Mouse (Mus musculus) heart, postnatal 10 days (tissue): ENCODE data around the gene Plcxd2. TPM values are rescaled to one million over a fixed set of nuclear protein-coding genes. Genes with fewer than 3 reads are reported as not detected.
A peak's percentile ranks its signal among the peaks of the same experiment; 100 is the strongest.

ENCODE experiments used
- DNase-seq, 2 experiments: peaks; one replicate each; pipeline ENCODE4 v3.0.0; 2021
- intact Hi-C: fragments of 180-260 bp; cut with DNase I; formaldehyde crosslinking; loops from one replicate; pipeline ENCODE4 v1.15.1; 2025
- total RNA-seq, 2 experiments: library from RNA; stranded (reverse); gene quantifications; 2 replicates each; pipeline ENCODE4 v1.2.3; 2021

Gene Plcxd2
- total RNA-seq, 2 experiments from 2014 or later, result 0.19 to 0.27 TPM

GRCm38 (mm10) chr16:45990901-45991676, 18.9 kb downstream of the Plcxd2 start:
- no peak for DNase-seq
- intact Hi-C loops, result loop anchor here (2.0 kb wide), 2 partner anchors 32 to 104 kb away; no protein-coding TSS in a partner anchor

GRCm38 (mm10) chr16:45986236-45986635, 23.8 kb downstream of the Plcxd2 start:
- intact Hi-C loops, result no loop called here

DNA sequence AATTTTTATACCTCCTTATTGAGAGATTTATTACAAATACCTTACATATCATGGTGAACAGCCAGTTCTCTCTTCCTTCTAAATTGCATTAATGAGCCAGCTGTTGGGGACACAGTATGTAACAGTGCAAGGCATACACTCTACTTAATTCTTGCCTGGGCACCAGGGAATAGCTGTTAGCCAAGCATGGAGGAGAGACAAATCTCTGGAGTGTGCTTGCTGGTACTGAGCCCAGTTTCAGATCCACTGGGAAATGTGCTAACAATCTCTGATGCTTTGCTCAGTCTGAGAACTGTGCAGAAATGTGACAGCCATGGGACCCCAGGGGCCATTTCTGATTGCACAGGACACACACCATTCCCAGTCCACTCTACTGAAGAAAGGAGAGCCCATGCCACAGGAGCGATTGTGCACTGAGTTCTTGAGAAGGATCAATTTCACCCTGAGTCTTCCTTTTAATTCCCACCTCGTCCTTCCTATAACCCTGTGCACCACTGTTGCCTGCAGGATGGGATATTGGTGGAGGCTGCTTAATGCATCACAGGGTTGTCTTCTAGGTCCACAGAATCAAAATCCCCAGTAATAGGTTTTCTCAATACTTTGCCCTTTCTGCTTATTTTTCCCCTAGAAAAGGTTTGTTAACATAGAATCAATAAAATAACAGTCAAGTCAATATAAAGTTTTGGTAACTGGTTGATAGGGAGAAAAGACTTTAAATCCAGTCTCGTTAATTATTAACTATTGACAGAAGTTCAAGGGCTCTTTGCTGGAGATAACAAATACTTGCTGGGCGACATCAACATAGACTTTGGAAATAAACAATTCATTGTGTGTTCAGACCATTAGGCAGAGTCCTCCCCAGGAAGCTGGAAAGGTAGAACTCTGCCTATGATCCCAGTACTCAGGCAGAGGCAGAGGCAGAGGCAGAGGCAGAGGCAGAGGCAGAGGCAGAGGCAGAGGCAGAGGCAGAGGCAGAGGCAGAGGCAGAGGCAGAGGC, 25.1 kb downstream of the Plcxd2 start:
- intact Hi-C loops, result no loop called here

More at GRCm38 (mm10) chr16:45986236-45986635, 23.8 kb downstream of the Plcxd2 start:
- DNase-seq, result no peak

GRCm38 (mm10) chr16:45976251-45976650, 33.8 kb downstream of the Plcxd2 start:
- intact Hi-C loops, result no loop called here
- no peak for DNase-seq

More for the DNA sequence above, 25.1 kb downstream of the Plcxd2 start:
- peak; percentile 23 to 30 for DNase-seq

GRCm38 (mm10) chr16:45973959-45974686, 35.9 kb downstream of the Plcxd2 start:
- DNase-seq, result no peak
- intact Hi-C loops, result loop anchor here (5.0 kb wide), 1 partner anchor 48 kb away; no protein-coding TSS in a partner anchor

DNA sequence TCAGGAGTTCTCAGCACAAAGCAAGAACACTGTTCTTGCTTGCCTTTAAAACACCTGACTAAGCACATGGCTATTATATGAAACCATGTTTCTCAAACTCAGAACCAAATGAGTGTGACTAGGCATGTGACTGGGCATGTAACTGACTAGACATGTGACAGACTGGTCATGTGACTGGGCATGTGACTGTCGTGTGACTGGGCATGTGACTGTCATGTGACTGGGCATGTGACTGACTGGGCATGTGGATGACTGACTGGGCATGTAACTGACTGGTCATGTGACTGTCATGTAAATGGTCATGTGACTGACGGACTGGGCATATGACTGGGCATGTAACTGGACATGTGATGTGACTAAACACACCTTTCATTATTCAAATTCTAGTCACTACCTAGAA, 39.8 kb downstream of the Plcxd2 start:
- intact Hi-C loops, result loop anchor here (5.0 kb wide), 1 partner anchor 52 kb away; no protein-coding TSS in a partner anchor
- no peak for DNase-seq

DNA sequence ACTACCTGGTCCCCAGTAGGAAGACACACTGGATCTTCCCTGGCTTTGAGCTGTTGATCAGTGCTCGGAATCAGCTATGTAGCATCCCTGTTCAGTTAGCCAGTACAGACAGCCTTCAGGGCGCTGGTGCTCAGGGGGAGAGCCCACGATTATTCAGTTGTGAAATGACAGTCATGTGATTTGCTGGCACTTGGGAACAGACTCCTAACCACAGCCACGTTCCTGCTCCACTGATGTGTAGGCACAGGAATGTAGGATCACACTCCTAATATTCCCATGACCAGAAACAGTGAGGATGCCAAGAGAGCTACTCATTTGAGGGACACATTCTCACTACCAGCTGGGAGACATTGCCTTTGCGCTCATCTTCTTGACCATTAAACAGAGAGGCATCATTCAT, 41.3 kb downstream of the Plcxd2 start:
- intact Hi-C loops, result loop anchor here (5.0 kb wide), 1 partner anchor 226 kb away; the partner anchor contains the start of gene Abhd10
- no peak for DNase-seq

DNA sequence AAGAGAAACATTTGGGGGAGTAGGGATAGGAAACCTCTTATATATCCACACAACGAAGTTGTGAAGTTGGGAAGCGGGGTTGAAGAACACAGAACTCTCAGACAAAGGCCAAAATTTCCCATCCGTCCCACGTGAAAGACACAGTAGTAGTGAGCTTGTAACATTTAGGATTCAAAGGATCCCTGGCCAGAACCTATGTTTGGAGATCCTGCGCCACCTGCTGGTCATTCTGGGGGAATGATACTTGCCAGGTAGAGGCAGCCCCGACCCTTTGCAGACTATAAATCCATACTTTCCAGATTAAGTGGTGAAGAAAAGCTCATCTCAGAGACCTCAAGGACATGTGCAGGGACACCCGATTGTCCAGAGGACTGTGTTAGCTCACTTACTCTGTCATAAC, 42.5 kb downstream of the Plcxd2 start:
- intact Hi-C loops, result loop anchor here (1.0 to 5.0 kb wide), 5 partner anchors 45 to 282 kb away; partner anchors contain the start of gene Abhd10

DNA sequence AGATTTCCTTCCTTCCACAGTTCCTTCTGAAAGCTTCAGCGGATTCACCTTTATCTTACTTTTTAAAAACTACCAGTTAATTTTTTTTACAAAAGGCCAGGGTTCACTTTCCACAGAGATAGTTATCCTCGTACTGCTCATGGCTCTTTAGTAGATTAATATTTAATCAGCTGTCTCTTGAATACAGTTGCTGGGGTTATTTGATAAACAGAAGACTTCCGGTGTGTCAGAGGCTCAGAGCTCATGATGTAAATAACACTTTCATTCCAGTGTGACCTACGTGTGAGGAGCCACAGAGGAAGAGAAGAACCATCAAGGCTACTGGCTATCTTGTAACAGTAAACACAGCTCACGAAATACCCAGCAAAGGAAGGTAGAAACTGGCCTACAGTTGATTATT, 43.4 kb downstream of the Plcxd2 start:
- intact Hi-C loops, result loop anchor here (1.0 to 5.0 kb wide), 5 partner anchors 44 to 281 kb away; partner anchors contain the start of gene Abhd10
- no peak for DNase-seq

More for the DNA sequence above, 42.5 kb downstream of the Plcxd2 start:
- DNase-seq, result peak; percentile 83 to 88

DNA sequence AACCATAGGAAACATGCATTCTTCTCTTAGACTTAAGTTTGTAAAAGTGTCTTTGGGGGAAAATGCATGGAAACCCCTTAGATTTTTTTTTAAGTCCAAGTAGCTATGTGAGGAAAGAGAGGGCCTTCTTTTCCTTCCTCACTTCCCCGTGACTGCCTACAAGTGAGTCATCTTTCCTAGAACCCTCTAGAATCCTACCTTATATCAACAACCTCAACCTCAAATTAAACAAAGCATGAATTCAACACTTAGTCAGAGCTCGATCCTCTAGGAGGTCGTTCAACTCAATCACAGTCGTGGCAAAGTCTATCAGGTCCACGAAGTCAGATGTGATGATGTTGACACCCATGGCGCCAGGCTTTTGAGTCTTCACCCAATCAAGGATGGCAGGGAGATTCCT, 45.2 kb downstream of the Plcxd2 start:
- DNase-seq, result no peak
- intact Hi-C loops, result loop anchor here (5.0 kb wide), 1 partner anchor 222 kb away; the partner anchor contains the start of gene Abhd10

GRCm38 (mm10) chr16:45963837-45964236, 46.2 kb downstream of the Plcxd2 start:
- no peak for DNase-seq
- intact Hi-C loops, result no loop called here

GRCm38 (mm10) chr16:45963088-45963487, 46.9 kb downstream of the Plcxd2 start:
- intact Hi-C loops, result no loop called here
- no peak for DNase-seq

DNA sequence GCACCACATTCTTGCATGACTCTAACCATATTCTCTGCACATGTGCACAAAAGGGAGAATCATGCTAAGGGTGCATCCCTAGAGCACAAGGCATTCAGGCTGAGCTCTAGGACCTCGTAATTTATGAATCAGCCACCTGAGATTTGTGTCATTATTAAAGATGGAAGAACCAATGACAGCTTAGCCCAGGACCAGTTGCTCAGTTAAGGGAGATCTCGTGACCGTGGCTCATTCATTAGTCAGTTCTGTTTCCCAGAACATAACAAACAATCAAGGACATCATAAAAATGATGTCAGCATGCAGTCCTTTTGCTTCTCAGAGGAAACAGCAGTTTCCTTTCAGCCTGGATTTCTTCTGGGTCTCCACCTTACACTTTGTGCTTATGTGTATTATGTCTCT, 49.0 kb downstream of the Plcxd2 start:
- DNase-seq, result no peak
- intact Hi-C loops, result no loop called here

DNA sequence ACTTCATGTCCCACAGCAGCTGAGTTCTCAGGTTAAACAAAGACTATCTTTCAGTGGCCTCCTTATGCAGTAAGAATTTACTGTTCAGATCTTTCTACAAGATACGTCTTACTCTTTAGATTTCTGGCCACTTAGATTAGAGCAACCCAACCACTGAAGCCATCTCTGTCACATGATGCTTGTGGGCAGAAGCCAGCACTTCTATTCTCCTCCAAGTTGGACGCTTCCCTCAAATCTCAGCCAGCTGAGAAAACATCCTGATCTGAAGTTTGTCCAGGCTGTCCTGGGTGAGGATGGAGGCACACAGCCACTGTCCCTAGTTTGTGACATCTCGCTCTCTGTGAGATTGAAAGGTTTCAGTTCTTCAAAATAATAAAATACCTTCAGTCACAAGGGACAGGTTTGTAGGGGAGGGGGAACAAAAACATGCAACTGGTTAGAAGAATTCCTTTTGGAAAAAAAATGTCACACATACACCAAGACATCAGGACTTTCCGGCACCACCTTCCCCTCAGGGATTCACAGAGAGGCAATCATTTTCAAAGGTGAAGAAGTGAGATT, 53.5 kb downstream of the Plcxd2 start:
- intact Hi-C loops, result no loop called here
- no peak for DNase-seq

- DNase-seq, result no peak
- intact Hi-C loops, result loop anchor here (5.0 kb wide), 1 partner anchor 56 kb away; no protein-coding TSS in a partner anchor
These were observed 56.6 kb downstream of the Plcxd2 start, which contains the start of gene Phldb2 for GRCm38 (mm10) chr16:45953394-45953793. Phldb2 (minus strand) TSS chr16:45953598.

DNA sequence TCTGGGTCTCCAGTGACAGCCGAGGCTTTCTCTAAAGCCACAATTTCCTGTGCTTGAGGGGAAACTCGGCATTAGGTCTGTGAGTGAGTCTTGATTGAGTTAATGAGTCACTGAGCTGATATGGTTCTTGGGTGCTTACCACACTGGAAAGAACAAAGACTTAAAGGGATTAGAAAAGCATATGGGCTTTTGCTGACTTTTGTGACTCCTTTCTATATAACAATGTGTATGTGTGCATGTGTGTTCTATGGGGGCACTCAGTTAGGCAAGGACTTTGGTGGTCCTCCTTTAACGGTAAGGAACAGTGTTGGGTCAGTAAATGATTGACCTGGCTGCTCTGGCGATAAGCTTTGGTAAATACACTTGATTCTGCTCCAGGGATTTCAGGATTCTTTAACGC, 57.5 kb downstream of the Plcxd2 start:
- intact Hi-C loops, result loop anchor here (5.0 kb wide), 1 partner anchor 55 kb away; no protein-coding TSS in a partner anchor
- DNase-seq, result no peak

DNA sequence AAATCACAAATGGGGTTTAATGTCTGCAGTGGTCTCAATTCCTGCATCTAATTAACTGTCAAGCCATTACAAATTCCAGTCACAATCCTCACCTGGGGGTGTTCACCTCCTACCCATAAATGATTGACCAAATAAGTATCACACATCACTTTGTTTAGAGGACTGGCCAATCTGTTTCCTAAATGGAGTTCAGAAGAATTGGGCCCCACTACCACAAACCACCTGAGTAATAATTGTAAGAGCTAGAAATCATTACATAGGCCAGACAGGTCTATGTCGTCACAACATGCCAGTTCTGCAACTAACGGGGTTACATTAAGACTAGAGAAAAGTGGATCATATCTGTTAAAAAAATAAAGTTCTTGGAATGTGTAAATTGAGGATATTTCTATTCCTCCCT, 58.0 kb downstream of the Plcxd2 start:
- intact Hi-C loops, result loop anchor here (5.0 kb wide), 1 partner anchor 55 kb away; no protein-coding TSS in a partner anchor
- no peak for DNase-seq

GRCm38 (mm10) chr16:45946335-45946734, 63.7 kb downstream of the Plcxd2 start:
- intact Hi-C loops, result no loop called here
- no peak for DNase-seq

DNA sequence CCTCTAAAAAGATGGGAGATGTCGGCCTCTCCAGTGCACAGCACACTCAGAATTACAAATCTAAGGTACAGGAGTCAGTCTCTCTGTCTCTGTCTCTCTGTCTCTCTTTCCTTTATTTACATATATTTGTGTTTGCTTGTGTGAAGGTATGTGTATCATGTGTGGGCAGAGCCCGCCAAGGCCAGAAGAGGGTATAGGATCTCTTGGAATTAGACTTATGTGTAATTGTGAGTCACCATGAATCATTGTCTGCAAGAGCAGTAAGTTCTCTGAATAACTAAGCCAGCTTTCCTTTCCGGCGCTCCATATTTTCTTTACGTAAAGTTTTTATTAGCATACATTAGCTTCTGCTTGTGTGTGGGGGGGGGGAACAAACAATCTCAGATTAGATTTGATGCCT, 64.4 kb downstream of the Plcxd2 start:
- intact Hi-C loops, result no loop called here

More for the DNA sequence above, 64.4 kb downstream of the Plcxd2 start:
- DNase-seq, result no peak
